Mouse (Mus musculus) olfactory bulb, adult 2 months (tissue): ENCODE results near the gene 1810037I17Rik. TPM values are rescaled to one million over a fixed set of nuclear protein-coding genes. Genes with fewer than 3 reads are reported as not detected.

Experiments used
- H3K27ac ChIP-seq: fragments of 200-500 bp; 2 replicates; pipeline ENCODE4 v1.5.1; 2012; ENCODE audit warnings: low read depth, low read length; ENCODE audit not compliant: insufficient read depth
- H3K4me1 ChIP-seq: fragments of 200-500 bp; 2 replicates; pipeline ENCODE4 v1.6.1; 2012; ENCODE audit warnings: low read length; ENCODE audit not compliant: control insufficient read depth, insufficient read depth
- H3K4me3 ChIP-seq: fragments of 200-500 bp; 2 replicates; pipeline ENCODE4 v1.5.1; 2012; ENCODE audit warnings: mild to moderate bottlenecking, low read depth, low read length, moderate library complexity; ENCODE audit not compliant: insufficient read depth
- CTCF ChIP-seq: fragments of 200-500 bp; IDR thresholded peaks from 2 replicates; pipeline ENCODE4 v1.5.1; 2012; ENCODE audit warnings: low read depth, mild to moderate bottlenecking, low read length, moderate library complexity; ENCODE audit not compliant: insufficient read depth
- POLR2A ChIP-seq: fragments of 200-500 bp; IDR thresholded peaks from 2 replicates; pipeline ENCODE4 v1.6.1; 2012; ENCODE audit warnings: mild to moderate bottlenecking, low read depth, low read length, moderate library complexity; ENCODE audit not compliant: insufficient read depth
- WGBS: fragments of 180-500 bp; shearing (Covaris S2); methylation state at CpG from one replicate; pipeline ENCODE4 v1.1.7; 2018; 5-methylcytosine and 5-hydroxymethylcytosine counted together
- polyA plus RNA-seq: library from polyadenylated mRNA; stranded (reverse); fragments of >200 nt; gene quantifications from 2 replicates; pipeline ENCODE4 v1.2.4, GENCODE M21; 2012; ENCODE audit warnings: low replicate concordance; ENCODE audit not compliant: missing spikeins, insufficient read depth, insufficient read length

The 1810037I17Rik gene
- polyA plus RNA-seq, 1 experiment = not detected

DNA sequence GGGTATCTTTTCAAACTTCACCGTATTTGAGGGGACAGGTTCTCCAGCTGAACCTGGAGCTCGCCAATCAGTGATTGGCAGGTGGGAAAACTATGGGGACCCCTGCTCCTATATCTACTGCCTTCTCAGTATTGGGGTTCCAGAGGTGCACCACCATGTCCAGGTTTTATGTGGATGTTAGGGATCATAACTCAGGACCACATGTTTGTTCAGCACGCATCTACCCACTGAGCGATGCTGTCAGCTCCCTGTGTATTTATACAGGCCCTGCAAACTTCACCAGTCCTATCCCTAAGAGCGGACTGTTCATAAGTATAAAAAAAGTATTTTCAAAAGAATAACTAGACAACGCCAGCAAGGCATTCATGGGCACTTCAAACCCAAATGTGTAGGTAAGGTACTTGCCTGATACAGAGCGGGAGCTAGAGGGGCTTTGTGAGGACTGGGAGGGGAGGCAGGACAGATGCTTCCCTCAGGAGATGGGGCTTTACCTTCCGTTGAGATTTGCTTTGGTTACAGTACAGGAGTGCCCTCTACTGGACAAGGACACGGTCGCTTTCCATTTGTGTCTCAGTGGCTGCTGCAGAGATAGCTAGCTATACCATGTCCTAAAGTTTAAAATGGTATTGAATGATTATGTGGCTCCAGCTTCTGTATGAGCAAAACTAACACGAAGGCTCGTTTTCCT lies 20.1 kb upstream of the 1810037I17Rik start:
- Histone ChIP-seq H3K27ac (no peak overlapping the region), H3K4me1 (no peaks in the 10 kb centered on the region), H3K4me3 (no peak overlapping the region)
- no peak for TF ChIP-seq POLR2A
- TF ChIP-seq CTCF = no peak
- 43% methylated on average over 12 of the region's 12 CpGs for WGBS

DNA sequence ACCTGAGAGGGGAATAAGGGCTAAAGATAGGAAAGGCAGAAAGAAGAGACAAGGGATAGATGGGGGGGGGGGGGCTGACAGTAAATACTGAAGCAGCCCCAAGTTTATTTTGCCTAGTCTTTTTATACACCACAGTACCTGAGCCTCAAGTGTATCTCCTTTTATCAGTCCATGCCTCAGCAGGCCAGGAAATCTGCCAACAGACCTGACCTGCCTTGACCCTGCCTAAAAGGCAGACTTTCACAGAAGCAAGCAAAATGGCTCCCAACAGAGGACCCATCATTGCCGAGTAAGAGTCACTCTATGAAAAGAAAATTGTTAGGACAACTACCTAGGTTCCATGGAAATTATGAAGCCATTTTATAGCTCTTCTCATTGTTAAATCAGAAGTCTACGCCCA lies 16.2 kb upstream of the 1810037I17Rik start:
- Histone ChIP-seq H3K27ac (no peak overlapping the region), H3K4me3 (no peak overlapping the region), H3K4me1 (no peaks in the 10 kb centered on the region)
- TF ChIP-seq CTCF (no peak), POLR2A (no peak)
- 85% methylated on average over 2 of the region's 2 CpGs for WGBS

DNA sequence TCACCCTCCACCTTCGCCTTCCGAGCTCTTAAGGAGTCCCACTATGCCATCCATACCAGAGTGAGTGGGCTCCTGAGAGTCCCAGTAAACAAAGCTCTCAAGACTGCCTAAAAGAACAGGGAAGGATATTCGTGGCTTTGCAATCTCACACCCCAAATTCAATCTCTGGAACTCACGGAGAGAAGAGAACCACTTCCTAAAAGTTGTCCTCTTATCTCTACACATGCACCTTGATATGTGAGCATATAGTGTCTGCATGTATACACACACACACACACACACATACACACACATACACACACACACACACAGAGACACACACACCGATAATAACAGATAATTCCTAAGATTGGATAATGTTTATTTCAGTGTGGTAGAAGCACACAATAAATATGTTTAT lies 8.5 kb upstream of the 1810037I17Rik start:
- TF ChIP-seq CTCF = no peak
- no peak for TF ChIP-seq POLR2A
- H3K4me1 ChIP-seq = no peaks in the 10 kb centered on the region
- H3K4me3 ChIP-seq = no peak overlapping the region
- H3K27ac ChIP-seq = no peak overlapping the region
- 87% methylated on average over 5 of the region's 5 CpGs for WGBS

DNA sequence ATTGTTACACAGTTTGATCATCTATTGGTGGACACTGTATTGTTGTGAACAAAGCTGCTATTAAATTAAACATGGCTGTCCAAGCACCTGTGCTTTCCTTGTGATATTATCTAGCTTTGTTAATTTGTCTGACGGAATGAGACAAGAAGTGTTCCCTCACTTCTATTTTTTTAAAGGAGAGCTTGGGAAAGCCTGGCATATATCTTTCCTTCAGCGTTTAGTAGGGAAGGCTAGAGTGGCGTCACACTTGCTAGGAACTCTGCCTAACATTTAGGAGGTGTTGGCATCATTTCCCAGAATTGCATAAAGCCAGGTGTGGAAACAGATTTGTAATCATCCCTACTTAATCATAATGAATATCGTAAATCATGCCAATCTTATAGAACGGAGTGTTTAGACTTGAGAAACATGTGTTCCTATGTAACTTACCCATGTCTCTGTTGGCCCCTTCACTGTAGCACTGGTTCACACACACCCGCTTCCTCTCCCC lies 7.8 kb upstream of the 1810037I17Rik start:
- Histone ChIP-seq H3K4me3 (no peak overlapping the region), H3K4me1 (no peaks in the 10 kb centered on the region), H3K27ac (no peak overlapping the region)
- TF ChIP-seq POLR2A = no peak
- TF ChIP-seq CTCF = no peak
- WGBS = 90% methylated on average over 6 of the region's 6 CpGs

DNA sequence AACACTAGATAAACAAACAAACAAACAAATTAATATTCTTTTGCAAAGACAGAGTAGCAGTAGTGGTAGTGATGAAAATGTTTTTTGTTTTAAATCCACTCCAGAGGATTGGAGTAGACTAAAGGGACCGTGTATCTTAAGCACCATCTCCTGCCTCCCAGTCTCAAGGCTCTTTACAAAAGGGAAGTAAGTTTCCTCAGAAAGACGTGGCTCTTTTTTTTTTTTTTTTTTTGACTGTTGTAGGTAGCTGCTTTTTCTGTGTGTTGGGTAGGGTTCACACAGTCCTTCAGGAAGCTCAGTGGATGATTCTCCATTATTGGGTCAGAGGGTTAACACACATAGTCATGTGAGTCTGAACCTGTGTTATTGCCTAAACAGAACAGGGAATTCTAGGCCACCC lies 5.3 kb upstream of the 1810037I17Rik start:
- TF ChIP-seq POLR2A (no peak), CTCF (no peak)
- Histone ChIP-seq H3K4me1 (no peaks in the 10 kb centered on the region), H3K27ac (no peak overlapping the region), H3K4me3 (no peak overlapping the region)
- WGBS = 67% methylated on average over 2 of the region's 2 CpGs

DNA sequence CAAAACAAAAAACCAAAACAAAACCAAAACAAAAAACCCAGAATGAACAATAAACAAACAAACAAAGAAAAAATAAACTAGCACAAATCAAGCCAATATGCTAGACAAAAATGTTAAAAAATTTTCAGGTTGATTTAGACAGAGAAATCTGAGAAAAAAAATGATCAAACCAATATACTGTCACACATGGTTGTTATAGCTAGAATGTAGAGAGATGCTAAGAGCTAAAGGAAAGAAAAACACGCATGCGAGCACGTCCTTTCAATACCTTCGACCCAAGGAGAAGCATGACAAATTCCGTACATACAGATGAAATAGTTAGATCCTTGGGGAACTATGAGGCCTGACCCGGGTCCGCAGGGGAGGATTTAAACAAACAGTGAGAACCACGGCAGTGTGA lies 4.7 kb upstream of the 1810037I17Rik start, which contains the start of gene Gm10959:
TSS of gene Gm10959 (minus strand) at position 101 of the 400 bp plus-strand sequence.
- no peak within 1 kb of the TSS for H3K4me3 ChIP-seq
- H3K4me1 ChIP-seq = no peaks in the 10 kb centered on the region
- 89% methylated on average over 8 of the region's 8 CpGs for WGBS
- H3K27ac ChIP-seq = no peak within 1 kb of the TSS
- TF ChIP-seq CTCF = no peak
- no peak for TF ChIP-seq POLR2A

DNA sequence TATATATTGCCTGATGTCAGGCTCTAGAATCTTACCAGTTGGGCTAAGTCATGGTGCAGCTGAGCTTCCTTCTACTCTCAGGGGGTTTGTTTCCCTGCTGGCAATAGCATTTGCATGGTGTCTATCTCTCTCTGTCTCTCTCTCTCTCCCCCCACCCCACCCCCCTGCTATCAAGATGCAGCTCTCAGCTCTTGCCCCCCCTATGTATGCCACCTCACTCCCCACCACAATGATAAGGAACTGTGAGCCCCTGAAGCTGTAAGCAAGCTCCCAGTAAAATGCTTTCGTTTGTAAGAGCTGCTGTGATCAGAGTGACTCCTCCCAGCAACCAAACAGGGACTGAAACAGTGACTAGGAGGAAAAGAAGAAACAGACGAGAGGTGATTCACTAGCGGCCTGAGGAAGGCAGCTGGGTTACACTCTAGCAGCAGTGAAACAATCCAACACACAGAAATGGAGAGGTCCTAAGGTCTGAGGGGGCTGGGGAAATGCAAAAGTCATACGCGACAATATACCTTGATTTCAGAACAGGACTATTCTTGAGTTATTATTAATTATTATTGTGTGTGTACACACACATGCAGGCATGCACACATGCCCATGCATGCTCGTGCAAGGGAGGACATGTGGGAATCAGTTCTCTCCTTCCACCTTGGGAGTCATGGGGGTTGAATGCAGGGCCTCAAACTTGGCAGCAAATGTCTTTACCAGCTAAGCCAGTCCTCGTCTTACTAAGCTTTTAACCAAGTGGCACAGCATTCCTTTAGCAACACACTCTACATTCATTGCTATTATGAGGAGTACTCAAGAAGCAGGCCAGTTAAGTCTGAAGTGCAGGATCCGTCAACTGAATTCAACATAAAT lies 3.2 kb upstream of the 1810037I17Rik start:
- no peaks in the 10 kb centered on the region for H3K4me1 ChIP-seq
- TF ChIP-seq POLR2A = no peak
- no peak for TF ChIP-seq CTCF
- H3K4me3 ChIP-seq = no peak overlapping the region
- no peak overlapping the region for H3K27ac ChIP-seq
- 61% methylated on average over 8 of the region's 8 CpGs for WGBS

DNA sequence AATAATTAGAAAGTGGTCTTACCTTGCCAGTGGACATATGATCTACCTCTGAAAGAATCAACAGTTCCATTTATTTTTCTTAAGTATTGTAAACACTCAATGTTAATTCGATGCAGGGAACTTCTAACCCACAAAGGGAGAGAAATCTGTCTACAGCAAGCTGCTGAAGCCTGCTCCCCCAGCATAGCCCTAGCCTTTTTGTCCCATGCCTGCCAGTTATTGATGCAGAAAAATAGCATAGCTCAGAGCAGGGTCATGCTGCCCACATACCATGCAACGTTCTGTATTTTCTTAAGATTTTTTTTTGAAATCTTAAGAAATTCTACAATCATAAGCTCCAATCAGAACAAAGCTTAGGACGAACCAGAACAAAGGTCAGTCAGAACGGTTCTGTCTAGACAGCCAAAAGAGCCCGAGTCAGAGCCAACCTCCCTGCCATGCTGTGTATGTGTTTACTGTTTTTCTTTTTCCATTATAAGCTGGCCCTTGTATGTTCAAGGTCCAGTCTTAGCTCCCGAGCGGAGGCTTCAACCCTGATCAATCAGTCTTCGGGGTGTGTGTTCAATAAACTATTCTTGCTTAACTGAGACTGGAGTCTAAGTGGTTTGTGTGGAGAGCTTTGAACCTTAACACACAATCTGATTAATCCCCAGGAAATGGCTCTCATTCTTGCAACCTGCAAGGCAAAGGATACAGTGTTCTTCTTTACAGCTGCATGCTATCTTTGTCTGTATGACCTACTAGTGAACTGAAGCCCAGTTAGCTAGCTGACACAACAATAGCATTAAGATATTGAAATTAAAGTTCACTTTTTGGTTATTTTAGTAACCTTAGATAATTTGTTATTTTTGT lies 2.1 kb upstream of the 1810037I17Rik start:
- Histone ChIP-seq H3K27ac (no peak overlapping the region), H3K4me1 (peaks cover 5% of the 10 kb centered on the region), H3K4me3 (no peak overlapping the region)
- 65% methylated on average over 8 of the region's 8 CpGs for WGBS
- TF ChIP-seq CTCF (no peak), POLR2A (no peak)
